Mouse (Mus musculus) adrenal gland, adult 2 months (tissue): Measurements from ENCODE around the gene Kif26b. TPM values are rescaled to one million over a fixed set of nuclear protein-coding genes. Genes with fewer than 3 reads are reported as not detected.

ENCODE experiments used
- DNase-seq: peaks from one replicate; pipeline ENCODE4 v3.0.0; 2021
- polyA plus RNA-seq: library from polyadenylated mRNA; depleted of rRNA; stranded (reverse); fragments of >200 nt; gene quantifications from 2 replicates; pipeline ENCODE4 v1.2.3, GENCODE M21; 2012
- total RNA-seq, 2 experiments: library from RNA; stranded (reverse); gene quantifications; 2 replicates each; pipeline ENCODE4 v1.2.3; 2021

Kif26b gene
- total and polyA plus RNA-seq, 3 experiments = 0.18 to 1.9 (median 1.6) TPM

DNA sequence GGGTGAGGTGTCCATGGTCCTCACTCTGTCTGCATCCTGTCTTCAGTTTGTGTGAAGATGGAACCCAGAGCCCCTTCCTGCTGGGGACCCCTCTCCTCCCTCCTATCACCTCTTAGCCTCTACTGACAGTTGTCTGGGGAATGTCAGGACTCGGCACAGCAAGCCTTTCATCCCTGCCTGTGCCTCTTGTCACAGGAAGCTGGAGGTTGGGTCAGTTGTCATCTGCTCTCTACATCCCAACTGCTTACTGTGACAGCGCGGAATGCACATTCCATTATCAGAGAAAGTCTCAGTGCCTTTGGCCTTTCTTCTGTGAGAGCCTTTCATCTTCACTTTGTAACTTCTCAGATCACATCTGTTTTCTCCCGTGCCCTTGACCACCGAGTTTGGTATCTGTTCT lies 132.6 kb downstream of the Kif26b start:
- no peak for DNase-seq

DNA sequence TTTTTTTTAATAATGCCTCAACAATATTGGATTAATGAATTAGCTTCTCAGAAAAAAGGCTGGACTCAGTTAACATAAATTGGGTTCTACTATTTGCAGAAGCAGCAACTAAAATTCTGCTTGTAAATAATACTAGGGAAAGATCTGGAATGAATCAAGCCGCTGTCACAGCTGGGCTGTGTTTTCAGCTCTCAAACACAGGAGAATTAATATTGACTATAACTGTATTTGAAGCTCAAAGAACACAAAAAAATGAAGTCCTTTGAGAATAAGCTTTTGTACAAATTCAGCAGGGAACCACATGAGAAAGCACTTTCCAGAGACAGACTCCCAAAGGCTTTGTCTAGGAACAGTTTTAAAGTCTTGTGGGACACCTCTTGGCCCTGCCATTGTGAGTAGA lies 134.6 kb downstream of the Kif26b start:
- DNase-seq = no peak

DNA sequence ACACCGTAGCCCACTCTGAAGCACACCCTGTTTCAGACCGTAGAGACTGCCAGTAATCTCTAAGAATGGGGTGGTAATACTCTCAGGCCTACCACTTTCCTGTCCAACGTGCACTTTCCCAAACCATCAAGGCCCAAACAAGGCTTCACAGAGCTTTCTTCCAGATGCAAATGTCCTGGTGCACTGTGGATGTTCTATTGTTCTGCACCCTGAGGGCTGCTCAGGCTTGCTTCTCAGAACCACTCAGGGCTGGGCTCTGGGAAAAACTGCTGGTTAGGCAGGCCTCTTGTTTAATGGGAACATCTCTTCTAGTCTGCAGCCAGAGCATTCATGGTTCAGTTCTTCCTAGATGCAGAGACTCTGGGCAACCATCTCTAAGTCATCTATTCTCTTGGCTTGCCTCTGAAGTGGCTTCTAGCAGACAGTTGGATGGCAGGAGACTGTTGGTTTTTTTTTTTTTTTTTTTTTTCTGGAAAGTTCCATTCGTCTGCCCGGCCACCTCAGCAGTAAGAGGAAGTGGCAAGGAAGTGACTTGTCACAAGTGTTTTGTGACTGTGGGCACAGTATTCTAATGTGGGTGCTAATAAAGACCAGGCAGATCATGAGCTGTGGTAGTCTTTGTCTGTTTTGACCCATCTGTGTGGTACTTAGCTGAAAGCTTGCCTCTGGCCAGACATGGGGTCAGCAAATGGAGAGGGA lies 135.5 kb downstream of the Kif26b start:
- DNase-seq = no peak

DNA sequence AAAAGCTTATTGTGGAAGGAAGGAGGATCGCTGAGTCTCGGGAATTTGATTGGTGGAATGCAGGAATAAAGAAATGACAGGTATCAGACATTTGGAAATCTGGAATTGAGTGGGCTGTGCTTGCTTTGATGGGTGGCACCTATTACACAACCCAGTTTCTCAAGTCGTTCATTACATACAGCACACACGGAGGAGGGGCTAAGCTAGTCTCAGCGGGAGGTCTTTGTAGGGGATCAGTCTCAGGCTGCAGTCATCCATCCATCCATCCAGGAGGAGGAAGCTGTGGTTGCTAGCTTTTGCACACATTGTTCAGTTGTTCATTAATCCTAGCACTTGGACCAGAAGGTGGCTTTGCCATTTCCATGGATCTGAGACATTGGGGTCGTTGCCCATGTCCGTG lies 137.6 kb downstream of the Kif26b start:
- DNase-seq = no peak

DNA sequence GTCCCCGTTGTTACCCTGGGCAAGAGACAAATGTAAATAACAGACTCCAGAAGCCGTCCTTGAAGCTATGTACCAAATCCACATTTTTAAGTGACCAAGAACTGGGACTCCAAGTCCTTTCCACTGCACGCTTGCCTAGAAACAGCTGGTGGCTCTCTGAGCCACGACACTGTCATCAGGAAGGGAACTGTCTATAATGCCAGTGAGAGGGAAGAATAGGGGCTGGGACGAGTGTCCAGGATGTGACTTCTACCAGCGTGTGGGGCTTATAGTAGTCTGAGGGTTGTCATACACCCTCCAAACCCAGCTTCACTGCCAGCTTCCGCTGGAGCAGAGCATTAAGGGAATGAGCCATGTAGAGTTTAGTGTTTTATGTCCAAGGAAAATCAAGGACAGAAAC lies 138.9 kb downstream of the Kif26b start:
- DNase-seq = no peak

DNA sequence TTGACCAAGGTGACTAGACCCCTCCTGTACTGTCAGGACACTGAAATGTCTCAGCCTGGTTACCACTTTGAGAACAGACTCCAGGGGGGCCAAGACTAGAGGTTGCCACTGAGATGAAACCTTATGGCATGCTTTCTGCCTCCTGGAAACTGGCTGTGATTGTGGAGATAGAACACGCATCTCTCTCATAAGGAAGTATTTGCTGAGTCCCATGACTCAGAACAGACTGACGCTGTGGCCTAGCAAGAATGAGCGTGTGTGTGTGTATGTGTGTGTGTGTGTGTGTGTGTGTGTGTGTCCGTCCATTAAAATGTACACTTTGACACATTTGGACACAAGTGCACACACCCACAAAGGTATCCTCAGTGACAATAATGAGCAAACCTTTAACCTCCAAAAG lies 140.0 kb downstream of the Kif26b start:
- no peak for DNase-seq

DNA sequence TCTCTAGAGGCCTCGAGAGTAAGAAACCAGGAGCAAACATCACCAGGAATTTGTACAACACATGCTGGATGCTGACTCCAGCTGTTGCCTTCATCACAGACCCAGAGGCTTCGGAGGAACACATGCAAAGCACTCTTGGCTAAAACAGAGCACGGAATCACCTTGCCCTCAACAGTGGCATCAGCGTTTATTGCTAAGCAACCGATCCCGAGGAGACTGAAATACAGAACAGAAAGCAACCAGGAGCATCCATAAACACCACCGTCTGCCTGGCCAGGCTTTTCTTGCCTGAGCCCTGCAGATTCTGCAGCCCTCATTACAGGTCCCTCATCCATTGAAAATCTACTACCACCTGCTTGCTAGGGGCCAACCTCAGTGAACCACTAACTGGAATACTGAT lies 144.1 kb downstream of the Kif26b start:
- DNase-seq = no peak

DNA sequence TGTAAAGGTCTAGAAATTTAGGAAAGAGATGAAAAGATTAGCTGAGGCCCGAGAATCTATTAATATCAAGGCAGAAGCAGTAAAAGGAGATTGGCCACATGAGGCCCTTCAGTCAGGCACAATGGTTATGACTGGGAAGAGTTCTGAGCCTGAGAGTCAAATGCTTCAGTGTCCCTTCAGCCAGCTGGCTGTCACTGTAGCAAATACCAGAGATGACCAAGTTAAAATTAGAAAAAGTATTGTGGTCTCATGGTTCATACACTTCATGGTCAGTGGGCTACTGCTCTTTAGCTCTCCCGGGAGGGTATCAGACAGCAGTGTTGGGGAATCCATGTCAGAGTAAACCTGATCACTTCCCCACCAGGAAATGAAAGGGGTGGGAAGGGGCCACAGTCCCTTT lies 144.6 kb downstream of the Kif26b start:
- DNase-seq = no peak

DNA sequence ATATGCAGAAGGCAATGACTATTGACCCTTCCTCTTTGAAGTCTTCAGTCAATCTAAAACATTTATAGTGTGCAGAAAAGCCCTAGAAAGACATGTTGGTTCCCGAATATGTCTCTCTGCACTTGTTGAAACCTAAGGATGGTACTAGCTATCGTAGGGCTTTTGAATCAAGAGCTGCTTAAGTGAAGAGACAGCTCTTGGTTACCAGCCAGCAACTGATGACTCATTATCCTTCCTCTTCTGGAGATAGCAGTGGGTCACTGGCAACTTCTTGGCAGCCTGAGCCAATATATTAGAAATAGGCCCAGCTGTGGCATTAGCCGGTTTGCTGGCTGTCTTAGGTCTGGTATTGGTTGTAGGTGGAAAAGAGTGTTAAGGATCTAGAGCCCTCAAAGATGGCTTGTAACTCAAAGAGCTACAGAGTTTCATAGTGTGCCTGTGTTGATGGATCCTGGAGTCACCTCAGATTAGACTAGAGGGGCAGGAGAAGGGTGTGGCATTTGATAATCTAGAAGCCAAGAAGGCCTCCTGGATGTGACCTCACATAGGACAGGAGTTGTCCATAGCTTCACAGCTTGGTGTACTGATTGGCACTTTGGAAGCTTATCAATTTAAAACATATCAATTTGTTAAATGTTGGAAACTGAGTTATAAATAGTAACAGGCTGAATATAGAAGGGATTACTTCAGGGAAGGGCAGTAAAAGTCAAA lies 146.8 kb downstream of the Kif26b start:
- DNase-seq = peak; percentile 82

DNA sequence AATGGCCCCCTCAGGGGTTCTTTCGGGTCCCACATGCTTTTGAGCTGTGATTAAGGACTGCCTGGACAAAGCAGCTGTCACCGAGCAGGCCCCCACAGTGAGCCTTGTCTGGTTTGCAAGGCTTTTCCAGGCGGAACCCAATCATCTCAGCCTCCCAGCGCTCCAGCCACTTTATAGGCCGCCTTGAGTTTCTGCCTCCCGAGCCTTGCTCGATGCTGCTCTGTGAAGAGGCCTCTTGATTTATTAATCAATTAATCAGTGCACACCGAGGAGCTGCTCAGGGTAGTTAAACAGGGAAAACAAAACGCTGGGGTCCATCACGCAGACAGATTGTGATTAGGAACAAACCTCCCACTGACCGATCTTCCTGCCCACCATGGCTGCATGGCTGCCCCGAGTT lies 148.2 kb downstream of the Kif26b start:
- DNase-seq = no peak

DNA sequence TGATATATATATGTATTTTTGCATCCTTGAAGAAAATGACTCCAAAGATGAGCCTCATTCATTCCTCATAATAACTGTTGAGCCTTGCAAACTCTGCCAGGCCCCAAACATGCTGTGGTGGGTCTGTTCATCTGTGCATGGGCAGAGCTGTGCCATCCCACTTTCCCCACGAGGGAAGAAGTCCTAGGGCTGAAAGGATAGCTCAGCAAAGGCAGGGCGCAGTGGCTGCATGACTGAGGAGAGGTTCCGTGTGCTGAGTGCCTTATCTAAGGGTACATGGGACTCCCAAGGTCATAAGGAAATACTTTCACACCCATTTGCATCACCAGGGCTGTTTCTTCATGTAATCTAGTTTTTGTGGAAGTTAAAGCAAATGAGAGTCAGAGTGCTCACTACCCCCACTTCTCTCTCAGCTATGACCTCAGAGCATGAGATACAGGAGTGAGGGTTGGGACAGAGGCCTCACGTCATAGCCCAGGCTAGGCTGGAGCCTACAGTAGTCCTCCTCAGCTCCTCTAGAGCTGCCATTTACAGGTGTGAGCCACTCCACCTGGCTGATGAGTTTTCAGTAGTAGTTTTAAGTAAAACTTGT lies 148.8 kb downstream of the Kif26b start:
- no peak for DNase-seq

DNA sequence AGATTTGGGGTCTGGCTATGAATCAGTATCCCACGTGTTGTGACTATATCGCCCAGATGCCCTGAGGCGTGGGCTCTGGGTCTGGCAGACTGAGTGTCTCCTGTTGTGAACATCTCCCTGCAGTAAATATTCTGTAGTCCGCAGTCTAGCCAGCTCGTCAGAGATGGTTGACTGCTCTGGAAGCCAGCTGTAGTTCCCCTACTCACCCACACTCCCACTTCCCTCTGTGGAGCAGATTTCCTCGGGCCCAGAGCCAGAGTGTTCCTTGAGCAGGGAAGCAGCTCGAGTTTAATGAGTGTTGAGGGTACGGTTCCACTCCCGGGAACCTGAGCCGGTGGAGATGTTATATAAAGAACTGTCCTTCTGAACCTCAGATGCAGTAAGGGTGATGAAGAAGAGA lies 154.7 kb downstream of the Kif26b start:
- DNase-seq = no peak

DNA sequence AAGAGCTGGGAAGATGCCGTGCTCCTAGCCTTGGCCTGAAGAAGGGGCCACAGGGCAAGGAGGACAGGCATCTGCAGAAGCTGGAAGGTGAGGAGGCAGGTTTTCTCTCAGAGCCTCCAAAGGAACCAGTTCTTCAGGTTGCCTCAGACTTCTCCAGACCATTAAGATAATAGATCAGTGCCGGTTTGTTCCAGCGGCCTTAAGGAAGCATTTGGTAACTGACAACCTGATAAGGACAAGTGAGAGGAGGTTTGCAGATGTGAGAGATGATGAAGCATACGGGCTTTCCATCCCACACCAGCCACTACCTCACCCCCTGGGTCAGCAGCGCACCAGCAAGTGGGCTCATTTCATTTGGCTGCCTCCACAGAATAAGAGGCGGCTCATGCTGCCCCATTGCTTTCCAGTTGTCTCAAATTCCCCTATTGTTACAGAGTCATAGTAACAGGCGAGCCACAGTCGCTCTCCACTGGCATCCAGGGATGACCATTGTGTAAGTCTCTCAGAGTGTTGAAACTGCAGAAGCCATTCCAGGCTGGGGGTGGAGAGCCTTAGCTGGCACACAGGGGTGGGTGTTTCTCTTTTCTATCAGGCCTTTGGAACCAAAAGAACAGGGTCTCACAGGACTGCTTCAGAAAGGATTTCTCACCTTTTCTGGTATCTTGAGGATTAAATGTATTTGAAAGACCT lies 156.2 kb downstream of the Kif26b start:
- no peak for DNase-seq

DNA sequence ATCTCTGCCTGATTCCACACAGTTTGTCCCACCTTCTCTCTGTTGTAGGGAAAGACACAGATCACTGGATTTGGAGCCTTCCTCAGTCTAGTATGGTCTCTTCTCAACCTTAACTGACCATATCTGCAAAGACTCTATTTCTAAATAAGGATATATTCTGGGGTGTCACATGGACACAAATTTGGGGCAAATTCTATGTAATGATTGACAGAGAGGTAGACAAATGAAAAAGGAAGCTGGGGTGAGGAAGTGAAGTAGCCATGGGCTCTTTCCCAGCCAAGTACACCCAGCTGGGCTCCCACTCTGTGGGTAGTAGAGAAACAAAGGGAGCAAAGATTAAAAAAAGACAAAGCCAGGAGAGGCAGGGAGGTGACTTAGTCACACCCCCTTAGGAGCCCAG lies 158.0 kb downstream of the Kif26b start:
- DNase-seq = no peak

DNA sequence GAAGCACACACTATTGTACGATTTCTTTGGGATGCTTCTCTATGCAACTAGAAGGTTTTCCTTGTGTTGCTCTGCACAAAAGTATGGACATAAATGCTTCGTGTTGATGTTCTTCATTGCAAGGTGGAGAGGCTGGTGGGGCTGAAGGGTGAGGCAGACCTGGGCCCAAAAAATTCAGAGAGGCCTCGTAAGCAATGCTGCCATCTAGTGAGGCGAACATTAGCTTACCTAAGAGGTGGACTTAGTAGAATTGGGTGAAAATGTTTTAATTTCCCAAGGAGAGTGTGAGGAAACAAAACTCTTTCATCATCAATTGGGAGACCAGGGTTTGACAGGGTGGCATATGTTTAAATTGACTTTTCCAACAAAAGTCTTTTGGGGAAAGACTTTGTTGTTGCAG lies 160.6 kb downstream of the Kif26b start:
- DNase-seq = no peak

DNA sequence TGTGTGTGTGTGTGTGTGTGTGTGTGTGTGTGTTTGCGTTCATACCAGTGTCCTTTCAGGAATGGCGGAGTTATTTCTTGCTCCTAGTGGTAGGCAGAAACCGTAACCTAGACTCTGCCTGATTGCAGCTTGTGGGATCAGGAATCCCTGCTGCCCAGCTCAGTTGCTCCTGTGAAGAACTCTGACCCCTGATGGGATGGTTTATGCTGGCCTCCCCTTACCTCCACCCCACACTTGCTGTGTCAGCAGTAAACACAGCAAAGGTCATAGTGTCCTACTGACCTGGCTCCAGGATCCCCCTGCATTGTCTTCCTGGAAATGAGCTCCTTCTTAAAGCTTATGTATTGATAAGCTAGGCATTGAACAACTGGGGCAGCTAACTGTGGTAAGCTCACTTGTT lies 162.8 kb downstream of the Kif26b start:
- DNase-seq = no peak

DNA sequence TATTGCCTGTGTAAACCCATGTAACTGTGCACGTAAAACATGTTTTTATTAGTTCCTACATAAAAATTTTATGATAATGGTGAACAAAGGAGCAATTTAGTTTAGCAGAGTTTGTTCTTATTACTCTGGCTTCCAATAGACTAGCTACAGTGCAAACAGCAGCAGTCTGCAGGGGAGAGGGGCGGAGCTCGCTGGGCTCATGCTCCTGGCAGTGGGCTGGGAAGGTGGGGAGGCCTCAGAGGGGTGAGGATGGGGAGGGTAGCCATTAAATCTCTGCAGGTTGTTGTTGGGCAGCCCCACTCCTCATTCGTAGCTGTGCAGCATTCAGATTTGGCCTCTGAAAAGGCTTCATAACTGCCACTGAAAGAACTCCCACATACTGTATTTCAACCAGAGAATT lies 171.2 kb downstream of the Kif26b start:
- DNase-seq = no peak

DNA sequence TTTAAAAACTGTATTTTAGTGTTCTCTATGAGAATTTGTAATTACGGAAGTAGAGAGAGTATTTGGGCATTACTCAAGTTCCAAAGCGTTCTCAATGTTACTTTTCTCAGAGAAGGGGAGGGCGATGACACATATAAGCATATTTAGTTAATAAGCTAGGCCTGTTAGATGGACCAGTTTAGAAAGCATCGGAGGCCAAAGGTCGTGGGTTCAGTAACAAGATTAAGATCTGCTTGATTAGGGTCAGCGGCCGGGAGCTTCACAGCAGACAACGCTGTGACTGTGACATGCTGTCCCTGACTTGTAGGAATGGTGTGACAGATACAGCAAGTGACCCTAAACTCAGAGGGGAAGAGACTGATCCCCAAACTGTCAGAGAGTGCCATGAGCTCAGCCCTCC lies 174.6 kb downstream of the Kif26b start:
- no peak for DNase-seq

DNA sequence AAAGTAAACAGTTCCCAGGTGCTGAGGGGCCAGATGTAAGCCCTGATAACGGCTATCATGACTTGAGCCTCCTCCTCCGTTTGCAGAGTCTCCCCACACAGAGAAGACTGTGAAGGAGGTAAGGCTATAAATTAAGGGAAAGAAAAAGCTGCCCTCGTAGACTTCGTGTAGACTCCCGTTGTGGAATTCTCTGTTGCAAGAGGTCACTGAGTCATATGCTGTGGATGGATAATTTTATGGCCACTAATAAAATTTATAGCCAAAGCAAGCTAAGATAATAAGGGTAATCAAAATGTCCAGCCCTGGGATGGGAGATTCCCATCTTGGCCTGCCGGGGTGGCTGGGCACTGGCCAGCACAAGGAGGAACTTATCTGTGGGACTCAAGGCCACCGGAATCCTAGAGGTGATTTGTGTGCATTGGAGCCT lies 179.0 kb downstream of the Kif26b start:
- peak; percentile 83 for DNase-seq

DNA sequence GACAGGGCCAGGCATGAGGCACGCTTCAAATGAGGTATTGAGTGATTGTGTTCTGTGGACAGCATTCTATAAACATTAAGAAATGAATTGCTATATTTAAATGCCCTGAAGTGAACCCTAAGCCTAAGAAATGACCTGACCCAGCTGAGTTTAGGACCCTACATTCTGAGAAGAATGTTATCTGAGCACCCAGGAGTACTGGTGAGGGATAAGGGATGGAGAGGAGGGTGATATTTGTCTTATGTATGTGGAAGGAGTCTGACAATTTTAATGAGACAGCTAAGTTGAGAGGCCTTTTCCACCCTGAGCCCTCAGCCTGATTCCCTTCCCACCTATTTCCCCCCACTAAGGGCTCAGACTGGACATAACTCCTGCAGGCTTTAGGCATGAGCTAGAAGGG lies 179.4 kb downstream of the Kif26b start:
- no peak for DNase-seq

DNA sequence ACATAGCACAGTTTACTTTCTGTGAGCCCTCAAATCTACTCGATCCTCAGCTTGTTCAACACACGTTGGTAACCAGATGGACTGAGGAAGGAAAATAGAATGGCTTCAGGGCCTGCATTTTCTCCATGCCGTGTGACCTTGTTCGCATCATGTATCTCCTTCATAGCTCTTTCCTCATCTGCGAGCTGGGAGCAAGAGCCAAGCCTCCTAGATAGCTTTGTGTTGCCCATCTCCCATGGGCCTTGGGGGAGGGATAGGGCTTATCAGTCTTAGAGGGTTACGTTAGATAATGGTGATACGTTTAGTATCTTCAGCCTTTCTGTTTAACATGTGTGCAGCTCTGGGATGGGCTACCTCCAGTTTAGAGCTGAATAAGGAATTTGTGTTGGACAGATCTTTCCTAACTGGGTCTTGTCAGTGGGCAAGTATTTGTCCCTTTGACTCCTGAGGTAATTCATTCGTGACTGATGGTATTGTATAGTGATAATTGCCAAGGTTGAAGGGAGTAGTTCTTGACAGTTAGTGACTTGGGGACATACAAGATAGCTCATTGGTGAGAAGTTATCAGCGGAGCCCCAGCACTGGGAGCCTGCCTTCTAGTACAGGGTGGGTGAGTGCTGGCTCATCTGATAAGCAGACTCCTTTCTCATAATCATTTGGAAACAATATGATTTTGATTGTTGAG lies 183.4 kb downstream of the Kif26b start:
- peak; percentile 4 for DNase-seq

DNA sequence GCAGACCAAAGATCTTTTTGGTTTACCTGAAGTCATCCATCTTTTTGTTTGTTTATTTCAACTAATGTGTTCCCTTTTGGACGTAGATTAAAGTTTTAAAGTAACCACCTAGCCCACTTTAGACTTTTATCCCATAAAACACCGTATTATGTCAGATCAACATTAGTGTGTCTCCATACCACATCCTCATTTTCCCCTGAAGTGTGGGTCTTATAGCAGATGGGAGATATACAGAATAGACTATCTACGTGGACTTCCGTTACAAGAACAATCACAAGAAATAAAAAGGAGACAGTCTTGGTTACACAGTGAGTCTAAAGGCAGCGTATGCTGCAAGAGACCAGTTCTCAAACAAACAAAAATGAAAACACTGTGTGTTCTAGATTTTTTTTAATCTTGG lies 185.3 kb downstream of the Kif26b start:
- no peak for DNase-seq
